Mouse (Mus musculus) forebrain, postnatal 0 days (tissue): ENCODE measurements around the gene Gp1bb. TPM values are rescaled to one million over a fixed set of nuclear protein-coding genes. Genes with fewer than 3 reads are reported as not detected.

Experiments used
- ATAC-seq: fragments of 200-750 bp; cut with Nextera tagmentation; 2 replicates; pipeline ENCODE4 v1.8.0; 2017; ENCODE audit warnings: mild to moderate bottlenecking, moderate library complexity
- DNase-seq: peaks from one replicate; pipeline ENCODE4 v3.0.0-alpha.2; 2015
- H3K27ac ChIP-seq: fragments of 300-500 bp; sonication (generic); 2 replicates; pipeline ENCODE4 v1.5.1; 2014; ENCODE audit warnings: low read depth, mild to moderate bottlenecking, antibody characterized with exemption, low read length, moderate library complexity, mixed read lengths
- H3K27me3 ChIP-seq: fragments of 300-500 bp; sonication (generic); 2 replicates; pipeline ENCODE4 v1.6.1; 2014; ENCODE audit warnings: mild to moderate bottlenecking, low read length, mixed read lengths; ENCODE audit not compliant: insufficient read depth
- H3K36me3 ChIP-seq: fragments of 300-500 bp; sonication (generic); 2 replicates; pipeline ENCODE4 v1.6.1; 2014; ENCODE audit warnings: mild to moderate bottlenecking, moderate library complexity; ENCODE audit not compliant: insufficient read depth
- H3K4me1 ChIP-seq: fragments of 300-500 bp; sonication (generic); 2 replicates; pipeline ENCODE4 v1.6.1; 2014; ENCODE audit warnings: antibody characterized with exemption; ENCODE audit not compliant: insufficient read depth
- H3K4me2 ChIP-seq: fragments of 300-500 bp; sonication (generic); 2 replicates; pipeline ENCODE4 v1.6.1; 2014; ENCODE audit warnings: low read depth, mild to moderate bottlenecking, moderate library complexity
- H3K4me3 ChIP-seq: fragments of 300-500 bp; sonication (generic); 2 replicates; pipeline ENCODE4 v1.5.1; 2014; ENCODE audit warnings: low read depth, low read length, mixed read lengths
- H3K9ac ChIP-seq: fragments of 300-500 bp; sonication (generic); 2 replicates; pipeline ENCODE4 v1.6.1; 2014; ENCODE audit warnings: mild to moderate bottlenecking
- H3K9me3 ChIP-seq: fragments of 300-500 bp; sonication (generic); 2 replicates; pipeline ENCODE4 v1.6.1; 2016; ENCODE audit warnings: low read length
- CTCF ChIP-seq: sonication (generic); IDR thresholded peaks from 2 replicates; pipeline ENCODE4 v1.5.1; 2016; ENCODE audit warnings: antibody characterized with exemption, control low read depth, low read depth
- WGBS: fragments of 180-500 bp; shearing (Covaris S2); extraction: QIAGEN DNeasy Blood & Tissue Kit; methylation state at CpG from one replicate; pipeline ENCODE4 v1.1.7; 2014; 5-methylcytosine and 5-hydroxymethylcytosine counted together
- polyA plus RNA-seq: library from polyadenylated mRNA; unstranded; fragments of >200 nt; fragmentation: Nextera tagmentation; extraction: Ambion mirVana; gene quantifications from 2 replicates; pipeline ENCODE4 v1.2.1, GENCODE M21; 2015
- total RNA-seq: library from RNA; depleted of rRNA; stranded (reverse); fragments of >200 nt; gene quantifications from 2 replicates; pipeline ENCODE4 v1.2.3, GENCODE M21; 2014

Gp1bb gene
- total and polyA plus RNA-seq, 2 experiments from 2014 or later, result 9.4 to 34.1 TPM

DNA sequence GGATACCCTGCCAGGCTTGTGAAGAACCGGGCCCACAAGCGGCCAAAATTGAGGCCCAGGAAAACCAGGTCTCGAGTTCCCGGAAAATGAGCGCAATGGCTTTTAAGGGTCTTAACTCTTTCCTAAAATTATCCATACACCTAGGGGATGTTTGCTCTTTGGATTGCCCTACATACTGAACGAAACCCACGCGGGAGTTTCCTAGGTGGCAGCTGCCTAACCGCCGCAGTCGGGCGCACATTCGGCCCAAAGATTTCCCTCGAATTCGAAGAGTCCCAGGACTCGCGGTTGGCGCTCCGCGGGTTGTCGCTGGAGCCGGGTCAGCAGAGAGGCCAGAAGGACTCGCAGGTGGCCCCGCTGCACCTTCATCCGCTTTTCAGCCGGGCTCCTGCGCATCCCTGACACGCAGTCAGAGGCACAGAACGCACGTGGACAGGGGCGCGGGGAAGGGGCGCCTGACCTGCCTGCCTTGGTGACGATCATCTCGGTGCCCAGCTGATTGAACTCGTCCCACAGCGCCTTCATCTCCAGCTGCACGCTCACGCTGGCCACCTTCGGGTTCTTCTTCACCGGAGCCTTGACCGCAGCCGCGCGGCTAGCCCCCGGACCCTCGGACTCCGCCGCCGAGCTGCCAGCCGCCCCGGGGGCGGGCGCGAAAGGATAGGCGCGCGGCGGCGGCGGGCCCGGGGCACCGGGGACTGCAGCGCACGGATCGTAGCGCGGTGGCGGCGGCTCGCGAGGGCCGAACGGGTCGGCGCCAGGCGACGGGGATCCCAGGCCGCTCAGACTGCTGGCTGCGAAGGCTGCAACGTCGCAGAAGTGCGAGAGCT, 35.9 kb downstream of the Gp1bb start:
- Histone ChIP-seq H3K9ac (0 out of 2 replicates have a peak overlapping the region, but pooled peaks have one; percentile 14), H3K27me3 (peaks cover 96% of the 10 kb centered on the region)
- ATAC-seq, result no peak

DNA sequence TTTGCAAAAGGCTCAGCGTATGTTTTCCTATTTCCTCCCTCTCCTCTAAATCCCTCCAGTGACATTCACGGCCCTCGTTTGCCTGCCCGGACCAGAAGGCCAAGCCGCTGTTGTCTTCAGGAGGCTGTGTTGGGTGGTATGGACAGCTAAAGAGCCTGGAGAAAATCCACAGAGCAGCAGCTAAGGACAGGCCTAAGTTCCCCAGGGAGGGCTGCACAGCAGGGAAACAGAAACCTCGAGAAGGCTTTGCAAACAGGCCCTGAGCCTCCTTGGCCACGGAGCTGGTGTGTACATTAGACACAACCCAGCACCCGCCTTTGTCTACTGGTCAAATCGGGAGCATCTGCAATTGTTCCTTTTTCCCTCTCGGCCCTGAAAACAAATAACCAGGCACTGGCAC, 36.5 kb downstream of the Gp1bb start:
- H3K36me3 ChIP-seq, result no peaks in the 10 kb centered on the region
- H3K4me2 ChIP-seq, result no peak overlapping the region
- H3K27me3 ChIP-seq, result peaks cover 96% of the 10 kb centered on the region
- H3K9me3 ChIP-seq, result no peaks in the 10 kb centered on the region
- no peak for TF ChIP-seq CTCF
- ATAC-seq, result no peak
- H3K27ac ChIP-seq, result no peak overlapping the region
- WGBS, result 18% methylated on average over 10 of the region's 10 CpGs
- peaks cover 5% of the 10 kb centered on the region; the same call in 1 of the 2 replicates for H3K4me1 ChIP-seq
- no peak overlapping the region for H3K4me3 ChIP-seq
- H3K9ac ChIP-seq, result no peak overlapping the region
- no peak for DNase-seq

More for the DNA sequence above, 35.9 kb downstream of the Gp1bb start:
- no peak for DNase-seq
- H3K36me3 ChIP-seq, result no peaks in the 10 kb centered on the region
- WGBS, result 3% methylated on average over 82 of the region's 83 CpGs
- H3K9me3 ChIP-seq, result no peaks in the 10 kb centered on the region
- peaks cover 5% of the 10 kb centered on the region; the same call in 1 of the 2 replicates for H3K4me1 ChIP-seq
- H3K4me3 ChIP-seq, result peak overlapping the region; percentile 37
- H3K27ac ChIP-seq, result no peak overlapping the region
- no peak for TF ChIP-seq CTCF
- H3K4me2 ChIP-seq, result peak overlapping the region; percentile 57

GRCm38 (mm10) chr16:18584901-18585510, 37.2 kb downstream of the Gp1bb start:
- H3K4me2 ChIP-seq, result no peak overlapping the region
- no peak for ATAC-seq
- H3K27ac ChIP-seq, result no peak overlapping the region
- no peak overlapping the region for H3K9ac ChIP-seq
- WGBS, result 24% methylated on average over 10 of the region's 10 CpGs
- peaks cover 96% of the 10 kb centered on the region for H3K27me3 ChIP-seq
- H3K9me3 ChIP-seq, result no peaks in the 10 kb centered on the region
- no peak overlapping the region for H3K4me3 ChIP-seq
- peaks cover 5% of the 10 kb centered on the region; the same call in 1 of the 2 replicates for H3K4me1 ChIP-seq
- DNase-seq, result no peak
- H3K36me3 ChIP-seq, result no peaks in the 10 kb centered on the region
- TF ChIP-seq CTCF, result no peak

- no peak for TF ChIP-seq CTCF
- 17% methylated on average over 10 of the region's 10 CpGs for WGBS
- Histone ChIP-seq H3K9me3 (no peaks in the 10 kb centered on the region), H3K27me3 (peaks cover 91% of the 10 kb centered on the region), H3K27ac (no peak overlapping the region), H3K9ac (no peak overlapping the region), H3K4me3 (no peak overlapping the region), H3K4me1 (peaks cover 5% of the 10 kb centered on the region; the same call in 1 of the 2 replicates), H3K36me3 (no peaks in the 10 kb centered on the region), H3K4me2 (no peak overlapping the region)
- no peak for ATAC-seq
- DNase-seq, result no peak
These were observed 38.4 kb downstream of the Gp1bb start for GRCm38 (mm10) chr16:18583673-18584357.

GRCm38 (mm10) chr16:18583169-18583568, 39.0 kb downstream of the Gp1bb start:
- Histone ChIP-seq H3K9me3 (no peaks in the 10 kb centered on the region), H3K4me1 (peaks cover 5% of the 10 kb centered on the region; the same call in 1 of the 2 replicates), H3K36me3 (no peaks in the 10 kb centered on the region), H3K9ac (no peak overlapping the region), H3K27ac (no peak overlapping the region), H3K4me2 (no peak overlapping the region), H3K27me3 (peaks cover 85% of the 10 kb centered on the region), H3K4me3 (no peak overlapping the region)
- WGBS, result 20% methylated on average over 10 of the region's 10 CpGs
- TF ChIP-seq CTCF, result no peak
- ATAC-seq (no peak), DNase-seq (no peak)

DNA sequence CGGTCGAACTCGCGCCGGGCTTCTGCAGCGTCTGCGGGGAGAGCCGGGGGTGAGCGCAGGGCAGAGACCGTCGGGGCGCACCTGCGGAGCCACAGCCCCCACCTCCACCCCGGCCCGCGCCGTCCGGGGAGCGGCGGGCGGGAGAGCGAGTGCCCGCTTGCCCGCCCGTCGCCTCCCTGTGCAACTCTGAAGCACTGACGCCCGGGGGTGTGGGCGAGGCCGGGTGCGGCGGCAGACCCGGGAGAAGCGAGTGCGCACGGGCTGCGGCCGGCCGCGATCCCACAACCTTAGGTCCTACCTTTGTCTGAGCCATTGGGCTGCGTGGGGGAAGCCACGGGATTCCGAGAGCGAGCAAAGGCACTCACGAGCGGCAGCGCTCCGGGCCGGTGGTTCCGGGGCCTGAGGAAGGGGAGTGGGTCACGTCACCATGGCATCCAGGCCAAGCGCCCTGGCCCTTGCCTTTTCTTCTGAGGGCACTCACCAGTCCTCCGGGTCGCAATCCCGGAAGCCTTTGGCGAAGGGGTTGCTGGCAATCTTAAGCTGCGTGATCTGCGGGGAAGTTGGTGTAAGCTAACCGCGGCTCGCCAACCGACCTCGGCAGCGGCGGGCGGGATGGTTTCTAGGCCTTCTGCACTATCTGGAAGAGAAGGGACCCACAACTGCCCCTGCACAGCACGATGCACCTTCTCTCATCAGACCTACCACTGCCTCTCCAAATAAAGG, 39.6 kb downstream of the Gp1bb start:
- Histone ChIP-seq H3K4me2 (peak overlapping the region; percentile 68), H3K9ac (no peak overlapping the region), H3K36me3 (no peaks in the 10 kb centered on the region), H3K27me3 (peaks cover 79% of the 10 kb centered on the region), H3K27ac (no peak overlapping the region), H3K4me1 (peaks cover 5% of the 10 kb centered on the region; the same call in 1 of the 2 replicates), H3K4me3 (peak overlapping the region; percentile 40), H3K9me3 (no peaks in the 10 kb centered on the region)
- DNase-seq, result no peak
- no peak for TF ChIP-seq CTCF
- WGBS, result 2% methylated on average over 42 of the region's 67 CpGs
- ATAC-seq, result no peak
